Mouse (Mus musculus): ENCODE measurements at regions not wholly inside any gene's neighbourhood (a gene's known extent, or its start where the extent isn't known, plus 50 kb on each side); places are given as distances from the start of the nearest gene placed in this dataset.
A peak's percentile ranks its signal among the peaks of the same experiment; 100 is the strongest.

DNA sequence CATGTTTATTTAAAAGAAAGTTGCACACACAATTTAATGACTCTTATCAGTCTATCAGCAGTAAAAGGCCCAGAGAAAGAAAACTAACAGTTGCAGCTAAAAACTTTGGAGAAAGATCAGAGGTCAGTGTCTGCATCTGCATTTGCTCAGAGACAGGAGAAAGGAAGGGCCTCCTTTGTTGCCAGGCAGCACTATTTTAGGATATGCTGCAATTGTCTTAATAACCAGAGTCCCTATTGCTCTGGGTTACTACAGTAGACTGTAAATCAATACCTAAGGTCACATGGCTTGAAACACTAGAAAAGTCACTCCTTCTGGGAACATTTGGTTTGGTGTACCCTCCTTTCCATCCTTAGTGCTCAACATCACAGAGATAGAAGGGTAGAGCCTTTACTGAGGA, 175.7 kb downstream of the Hdgfl1 start:
- DNase-seq (ENCODE audit: low read depth, low spot score), result no peak

DNA sequence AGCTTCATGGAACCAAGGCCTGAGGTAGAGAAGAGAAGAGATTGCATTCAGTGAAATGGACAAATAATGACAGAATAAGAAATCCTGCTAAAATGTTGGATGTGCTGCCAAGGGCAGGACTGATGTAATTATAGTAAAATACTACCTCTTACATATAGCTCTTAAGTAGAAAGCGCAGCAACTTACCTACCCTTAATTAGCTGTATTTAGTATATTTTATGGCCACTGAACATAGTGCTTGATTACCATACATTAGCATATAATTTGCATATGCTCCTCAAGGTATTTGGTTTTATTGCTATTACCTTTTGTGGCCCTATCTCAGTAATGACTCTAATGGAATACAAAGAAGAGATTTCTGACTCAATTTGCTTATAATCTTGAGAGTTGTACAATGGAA, 176.2 kb downstream of the Hdgfl1 start:
- no peak for DNase-seq (ENCODE audit: low read depth, low spot score)

DNA sequence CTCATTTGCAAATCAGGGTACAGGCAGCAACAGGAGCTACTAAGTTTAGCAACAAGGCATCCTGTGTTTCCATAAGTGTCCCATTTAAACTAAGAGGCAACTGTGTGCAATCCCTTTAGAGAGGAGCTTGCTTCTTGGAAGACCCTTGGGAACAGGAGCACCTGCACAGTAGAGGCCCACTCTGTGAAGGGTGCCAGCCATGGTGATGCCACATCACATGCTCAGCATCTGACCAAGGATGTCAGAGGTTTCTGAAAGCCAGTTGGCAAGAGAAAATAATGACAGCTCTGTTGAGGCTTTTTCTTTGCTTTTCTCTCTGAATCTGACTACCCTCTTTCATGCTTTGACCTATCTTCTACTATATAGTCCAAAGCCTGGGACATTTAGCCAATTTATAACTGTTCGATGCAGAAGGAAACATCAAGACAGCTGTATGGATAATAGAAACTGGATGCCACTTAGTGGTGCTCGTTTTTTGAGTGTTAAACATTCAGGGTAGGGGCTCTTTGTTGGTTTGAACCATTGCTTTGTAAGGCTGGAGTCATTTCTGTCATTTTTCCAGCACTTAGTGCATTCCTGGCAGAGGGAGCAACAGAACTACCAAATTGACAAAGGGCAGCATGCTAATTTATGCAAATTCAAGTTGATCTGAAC, 193.9 kb downstream of the Hdgfl1 start:
- peak; percentile 50 for DNase-seq (ENCODE audit: low read depth, low spot score)

DNA sequence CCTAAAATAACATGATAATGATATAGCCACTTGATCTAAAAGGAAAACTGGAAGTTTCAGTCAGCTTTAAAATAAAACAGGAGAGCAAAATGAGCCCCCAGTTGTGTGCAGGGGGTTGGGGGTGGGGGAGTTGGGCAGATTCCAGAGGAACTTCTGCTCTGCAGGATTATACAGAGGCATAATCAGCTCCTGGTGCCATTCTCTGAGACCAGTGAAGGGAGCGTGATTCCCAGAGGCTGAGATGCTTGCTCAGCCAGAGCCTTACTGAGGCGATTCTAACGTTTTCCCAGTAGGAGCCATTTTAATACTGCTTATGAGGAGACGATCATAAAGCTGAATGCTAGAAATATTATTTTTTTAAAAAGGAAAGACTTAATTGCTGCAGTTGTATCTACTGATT, 200.5 kb downstream of the Hdgfl1 start:
- no peak for DNase-seq (ENCODE audit: low read depth, low spot score)

GRCm38 (mm10) chr13:26564941-26565862, 204.8 kb downstream of the Hdgfl1 start:
- DNase-seq (ENCODE audit: low read depth, low spot score), result no peak

DNA sequence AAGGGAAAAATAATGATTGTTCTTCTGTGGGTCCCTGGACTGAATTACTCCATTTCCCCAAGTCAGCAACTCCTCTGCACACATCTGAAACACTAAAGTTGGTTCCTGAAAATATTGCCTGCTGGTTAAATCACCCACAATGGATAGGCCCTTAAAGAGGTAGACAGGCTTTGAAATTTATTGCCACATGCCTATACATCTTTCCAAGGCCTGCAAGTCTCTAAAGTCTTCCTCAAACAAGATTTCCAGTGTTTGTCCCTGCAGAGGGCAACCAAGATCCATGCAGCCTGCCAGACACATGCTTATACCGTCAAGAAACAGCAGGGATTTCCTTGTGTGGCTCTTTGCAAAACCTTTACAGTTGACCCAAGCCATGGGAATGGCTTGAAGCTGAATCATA, 211.6 kb downstream of the Hdgfl1 start:
- DNase-seq (ENCODE audit: low read depth, low spot score), result no peak

- DNase-seq (ENCODE audit: low read depth, low spot score), result no peak
These were observed 215.7 kb downstream of the Hdgfl1 start for GRCm38 (mm10) chr13:26554266-26554665.

DNA sequence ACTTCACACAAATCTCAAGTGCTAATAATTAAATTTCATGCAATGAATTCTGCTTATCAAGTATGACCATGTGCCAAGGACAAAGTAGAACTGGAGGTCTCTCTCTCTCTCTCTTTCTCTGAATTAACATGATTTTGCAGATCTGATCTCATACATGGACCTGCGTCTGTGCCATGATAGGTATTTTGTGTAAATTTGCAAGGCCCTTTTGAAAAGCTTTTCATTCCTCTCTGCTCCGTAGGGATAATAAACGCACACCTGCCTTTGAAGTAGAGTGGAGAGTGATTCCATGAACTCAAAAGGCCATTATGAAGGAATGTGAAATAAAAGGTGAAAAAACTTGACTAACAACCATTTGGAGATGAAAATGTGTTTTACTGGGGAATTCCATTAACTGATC, 217.8 kb downstream of the Hdgfl1 start:
- DNase-seq (ENCODE audit: low read depth, low spot score), result no peak

DNA sequence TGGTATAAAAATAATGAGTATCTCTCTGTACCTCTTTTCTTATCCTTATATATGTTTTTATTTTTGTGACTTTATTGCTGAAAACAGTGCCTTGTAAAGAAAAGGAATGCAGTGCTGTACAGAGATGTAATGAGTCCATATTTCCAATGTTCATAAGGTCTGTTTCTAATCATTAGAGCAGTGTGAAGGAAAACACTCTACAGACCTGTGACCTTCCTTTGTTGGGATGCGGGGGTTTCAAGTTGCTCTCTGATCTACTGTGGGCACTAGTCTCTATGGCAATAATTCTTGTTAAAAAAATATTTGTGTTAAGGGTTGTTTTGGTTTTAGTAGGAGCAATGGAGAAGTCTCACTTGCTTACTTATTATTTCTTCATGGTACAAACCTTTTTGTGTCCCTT, 231.0 kb downstream of the Hdgfl1 start:
- DNase-seq (ENCODE audit: low read depth, low spot score), result no peak

DNA sequence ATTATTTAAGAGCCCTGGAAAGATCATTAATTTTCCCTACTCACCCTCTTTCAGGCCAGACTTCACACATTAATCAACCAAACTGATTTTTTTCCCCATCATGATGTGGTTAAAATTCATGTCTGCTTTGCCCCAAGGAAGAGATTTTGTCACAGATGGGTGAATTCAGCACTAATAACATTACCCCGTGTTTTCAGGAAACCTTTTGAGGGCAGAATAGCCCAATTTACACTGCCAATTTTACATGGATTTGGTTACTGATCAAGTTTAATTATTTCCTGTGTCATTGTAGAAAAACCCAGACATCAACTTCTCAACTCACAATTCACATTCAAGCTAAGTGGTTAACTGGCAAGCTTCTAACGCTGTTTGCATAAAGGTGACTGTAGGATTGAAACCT, 233.4 kb downstream of the Hdgfl1 start:
- DNase-seq (ENCODE audit: low read depth, low spot score), result no peak

GRCm38 (mm10) chr13:26532761-26533160, 237.2 kb downstream of the Hdgfl1 start:
- DNase-seq (ENCODE audit: low read depth, low spot score), result no peak

- DNase-seq (ENCODE audit: low read depth, low spot score), result peak; percentile 39
These were observed 250.9 kb downstream of the Hdgfl1 start for GRCm38 (mm10) chr13:26519054-26519453.

DNA sequence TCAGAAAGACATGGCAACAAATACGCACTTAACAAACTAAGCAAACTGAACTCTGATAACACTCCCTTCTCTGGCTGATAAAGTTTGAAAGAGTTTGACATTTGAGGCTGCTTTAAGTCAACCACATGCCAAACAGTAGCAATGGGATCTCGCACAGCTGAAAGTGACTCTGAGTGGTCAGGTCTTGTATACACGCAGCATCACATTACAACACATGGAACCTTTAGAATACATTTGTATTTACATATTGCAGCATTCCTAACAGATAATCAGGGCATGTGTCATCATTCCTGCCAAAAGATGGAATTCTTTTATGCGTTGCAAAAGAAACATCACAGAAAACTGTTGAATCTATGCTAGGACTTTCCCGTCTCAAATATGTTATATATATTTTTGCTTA, 251.5 kb downstream of the Hdgfl1 start:
- no peak for DNase-seq (ENCODE audit: low read depth, low spot score)

GRCm38 (mm10) chr13:26517646-26518045, 252.3 kb downstream of the Hdgfl1 start:
- DNase-seq (ENCODE audit: low read depth, low spot score), result no peak

DNA sequence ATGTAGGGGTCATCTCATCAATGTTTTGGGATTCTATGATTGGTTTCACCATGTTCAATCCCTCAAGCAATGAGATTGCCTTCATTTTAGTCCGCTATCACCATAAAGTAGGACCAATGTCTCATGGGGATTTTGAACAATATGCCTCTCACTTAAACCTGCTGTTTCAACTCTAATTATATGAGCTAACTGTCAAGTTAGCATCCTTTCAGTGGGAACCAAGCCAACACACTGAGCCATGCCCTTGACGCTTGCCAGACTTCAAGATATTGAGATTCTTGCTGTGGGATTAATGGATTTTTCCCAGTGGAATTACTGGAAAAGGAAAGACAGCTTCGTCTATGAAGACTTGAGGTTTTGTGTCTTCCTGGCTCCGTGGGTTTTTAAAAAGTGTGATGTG, 259.5 kb downstream of the Hdgfl1 start:
- no peak for DNase-seq (ENCODE audit: low read depth, low spot score)

GRCm38 (mm10) chr13:26509841-26510240, 260.1 kb downstream of the Hdgfl1 start:
- no peak for DNase-seq (ENCODE audit: low read depth, low spot score)

DNA sequence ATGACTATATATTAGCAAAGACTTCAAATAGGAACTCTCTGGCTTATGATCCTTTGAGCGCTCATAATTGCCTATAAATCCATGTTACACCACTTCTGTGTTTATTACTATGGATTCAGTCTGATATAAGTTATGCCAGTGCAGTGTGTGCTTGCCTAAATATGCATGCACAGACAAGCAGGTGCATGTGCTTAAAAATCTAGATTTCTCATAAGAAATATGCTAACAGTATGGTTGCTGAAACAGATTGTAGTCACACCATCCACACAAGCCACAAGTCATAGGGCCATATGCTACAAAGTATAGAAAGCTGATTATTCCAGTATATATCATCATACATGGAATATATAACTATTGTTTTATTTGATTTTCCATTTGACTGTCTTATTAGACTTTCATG, 266.2 kb downstream of the Hdgfl1 start:
- no peak for DNase-seq (ENCODE audit: low read depth, low spot score)

- DNase-seq (ENCODE audit: low read depth, low spot score), result no peak
These were observed 272.9 kb downstream of the Hdgfl1 start for GRCm38 (mm10) chr13:26497086-26497485.

GRCm38 (mm10) chr13:26495871-26496270, 274.1 kb downstream of the Hdgfl1 start:
- no peak for DNase-seq (ENCODE audit: low read depth, low spot score)

- DNase-seq (ENCODE audit: low read depth, low spot score), result no peak
These were observed 300.6 kb downstream of the Hdgfl1 start for GRCm38 (mm10) chr13:26469343-26469742.

GRCm38 (mm10) chr13:26467526-26467925, 302.4 kb downstream of the Hdgfl1 start:
- no peak for DNase-seq (ENCODE audit: low read depth, low spot score)

DNA sequence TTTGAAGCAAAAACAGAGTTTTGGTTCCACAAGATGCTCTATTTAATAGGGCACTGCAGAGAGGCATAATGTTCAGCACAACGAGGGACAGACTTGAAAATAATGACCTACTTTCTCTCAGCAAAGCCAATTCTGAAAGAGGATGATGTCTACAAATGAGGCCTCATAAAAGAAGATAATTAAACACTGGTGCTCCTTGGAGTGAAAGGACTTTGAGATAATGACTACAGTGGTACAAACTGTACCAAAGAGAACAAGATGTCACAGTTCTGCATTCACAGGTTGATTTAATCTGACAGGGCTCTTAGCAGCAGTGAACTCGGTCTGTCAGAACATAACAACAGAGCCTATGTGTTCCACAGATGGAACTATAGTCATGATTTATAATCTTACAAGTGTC, 305.4 kb downstream of the Hdgfl1 start:
- DNase-seq (ENCODE audit: low read depth, low spot score), result no peak

DNA sequence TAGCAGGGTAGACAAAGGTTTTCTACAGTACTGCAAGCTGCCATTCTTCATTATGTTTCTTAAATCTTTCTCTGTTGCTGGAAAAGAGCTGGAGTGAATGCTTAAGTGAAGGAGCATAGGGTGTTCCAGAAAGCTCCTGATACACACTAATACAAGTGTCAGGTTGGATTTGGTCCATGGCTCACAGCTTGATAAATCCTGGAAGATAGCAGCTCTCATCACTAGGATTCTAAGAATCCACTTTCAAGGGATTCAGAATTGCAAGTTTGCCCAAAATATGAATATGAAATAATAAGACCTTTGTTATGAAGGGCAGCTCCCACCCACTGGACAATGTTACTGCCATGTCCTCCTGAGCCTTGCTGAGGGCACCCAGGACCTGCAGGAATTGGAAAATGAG, 305.9 kb downstream of the Hdgfl1 start:
- DNase-seq (ENCODE audit: low read depth, low spot score), result no peak
